Mouse (Mus musculus): Measurements from ENCODE around the gene Cd80. TPM values are rescaled to one million over a fixed set of nuclear protein-coding genes. Genes with fewer than 3 reads are reported as not detected.
"Not testable (repeated sequence)": the region's sequence is repeated elsewhere in the genome, so short reads cannot be mapped to it uniquely, and the experiment has no call there.

Gene Cd80
- polyA plus RNA-seq, 1 experiment from 2014 or later, result 0.62 TPM

DNA sequence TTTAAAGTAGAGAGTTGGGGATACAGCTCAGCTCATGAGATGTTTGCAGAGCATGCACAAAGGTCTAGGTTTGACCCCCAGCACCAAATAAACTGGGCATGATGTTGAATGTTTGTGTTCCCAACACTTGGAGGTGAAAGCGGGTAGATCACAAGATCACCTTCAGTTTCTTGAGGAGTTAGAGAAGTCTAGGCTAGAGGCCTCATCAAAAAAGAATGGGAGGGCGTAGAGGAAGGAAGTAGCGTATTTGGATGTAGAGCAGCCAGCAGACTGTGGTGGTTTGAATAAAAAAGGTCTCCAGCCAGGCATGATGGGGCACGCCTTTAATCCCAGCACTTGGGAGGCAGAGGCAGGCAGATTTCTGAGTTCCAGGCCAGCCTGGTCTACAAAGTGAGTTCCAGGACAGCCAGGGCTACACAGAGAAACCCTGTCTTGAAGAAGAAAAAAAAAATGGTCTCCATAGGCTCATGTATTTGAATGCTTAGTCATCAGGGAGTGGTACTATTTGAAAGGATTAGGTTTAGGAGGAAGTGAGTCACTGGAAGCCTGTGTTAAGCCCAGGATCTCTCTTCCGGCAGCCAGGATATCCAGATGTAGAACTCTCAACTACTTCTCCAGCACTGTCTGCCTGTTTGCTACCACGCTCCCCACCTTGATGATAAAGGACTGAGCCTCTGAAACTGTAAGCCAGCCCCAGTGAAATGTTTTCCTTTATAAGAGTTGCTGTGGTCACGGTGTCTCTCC, 11.5 kb upstream of the Cd80 start:
- ATAC-seq (replicated peaks; ENCODE audit: extremely low read depth, insufficient read depth, low FRiP score), result no peak
- Histone ChIP-seq H3K4me2 (ENCODE audit: low read depth, low read length) (no peak overlapping the region), H3K27ac (ENCODE audit: low read length) (no peak overlapping the region), H3K36me3 (ENCODE audit: control insufficient read depth, insufficient read depth) (peaks cover 32% of the 10 kb centered on the region), H3K9me3 (replicated peaks; ENCODE audit: control insufficient read depth, low read length) (peaks cover 3% of the 10 kb centered on the region; the same call in 1 of the 2 replicates), H3K9ac (ENCODE audit: low read length) (no peak overlapping the region), H3K4me3 (ENCODE audit: low read length) (no peak overlapping the region), H3K27me3 (ENCODE audit: control insufficient read depth, insufficient read depth, low read length) (no peaks in the 10 kb centered on the region), H3K4me1 (ENCODE audit: control insufficient read depth, insufficient read depth, low read length) (no peaks in the 10 kb centered on the region)
- WGBS, result 94% methylated on average over 7 of the region's 7 CpGs

DNA sequence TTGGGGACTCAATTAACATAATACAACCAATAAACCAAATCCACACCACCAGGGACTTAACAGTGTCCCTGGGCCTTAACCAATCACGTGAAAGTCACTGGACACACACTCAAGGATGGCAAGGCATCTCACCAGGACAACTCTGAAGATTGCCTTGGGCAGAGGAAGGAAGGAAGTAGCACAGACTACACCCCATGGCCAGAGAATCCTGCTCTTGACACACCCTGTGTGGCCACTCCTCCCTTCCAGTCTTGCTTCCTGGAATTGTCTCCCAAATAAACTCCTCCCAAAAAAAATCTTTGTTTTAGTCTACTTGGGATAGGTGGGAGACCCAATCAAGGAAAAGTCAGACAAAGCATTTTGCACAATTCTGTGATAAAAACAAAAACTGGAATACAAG, 10.3 kb upstream of the Cd80 start:
- Histone ChIP-seq H3K4me3 (ENCODE audit: low read length) (no peak overlapping the region), H3K27ac (ENCODE audit: low read length) (no peak overlapping the region), H3K36me3 (ENCODE audit: control insufficient read depth, insufficient read depth) (peaks cover 36% of the 10 kb centered on the region), H3K9ac (ENCODE audit: low read length) (no peak overlapping the region), H3K9me3 (replicated peaks; ENCODE audit: control insufficient read depth, low read length) (peaks cover 3% of the 10 kb centered on the region; the same call in 1 of the 2 replicates), H3K4me2 (ENCODE audit: low read depth, low read length) (no peak overlapping the region), H3K27me3 (ENCODE audit: control insufficient read depth, insufficient read depth, low read length) (no peaks in the 10 kb centered on the region), H3K4me1 (ENCODE audit: control insufficient read depth, insufficient read depth, low read length) (no peaks in the 10 kb centered on the region)
- ATAC-seq (replicated peaks; ENCODE audit: extremely low read depth, insufficient read depth, low FRiP score), result no peak
- WGBS, result 90% methylated on average over 1 of the region's 1 CpGs

DNA sequence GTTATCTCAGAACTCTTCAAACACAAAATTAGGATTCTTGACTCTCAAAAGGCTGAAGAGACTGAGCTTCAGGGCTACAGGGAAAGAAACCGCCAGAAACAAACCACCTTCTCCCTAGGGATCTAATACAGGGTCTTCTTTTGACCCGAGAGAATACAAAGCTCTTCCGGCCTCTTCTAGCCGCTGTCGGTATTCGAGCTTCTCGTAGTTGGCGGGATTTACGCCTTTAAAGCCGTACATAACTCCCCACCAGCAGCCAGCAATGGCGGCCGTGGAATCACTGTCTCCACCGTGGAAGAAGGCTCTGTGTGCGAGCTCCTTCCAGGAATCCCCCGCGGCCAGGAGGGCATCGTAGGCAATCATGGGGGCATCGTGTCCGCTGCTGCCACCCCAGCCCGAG, 9.8 kb upstream of the Cd80 start:
- Histone ChIP-seq H3K4me2 (ENCODE audit: low read depth, low read length) (no peak overlapping the region), H3K27ac (ENCODE audit: low read length) (no peak overlapping the region), H3K36me3 (ENCODE audit: control insufficient read depth, insufficient read depth) (peaks cover 36% of the 10 kb centered on the region), H3K4me3 (ENCODE audit: low read length) (no peak overlapping the region), H3K9me3 (replicated peaks; ENCODE audit: control insufficient read depth, low read length) (peaks cover 3% of the 10 kb centered on the region; the same call in 1 of the 2 replicates), H3K27me3 (ENCODE audit: control insufficient read depth, insufficient read depth, low read length) (no peaks in the 10 kb centered on the region), H3K9ac (ENCODE audit: low read length) (no peak overlapping the region), H3K4me1 (ENCODE audit: control insufficient read depth, insufficient read depth, low read length) (no peaks in the 10 kb centered on the region)
- ATAC-seq (replicated peaks; ENCODE audit: extremely low read depth, insufficient read depth, low FRiP score), result no peak
- WGBS, result 92% methylated on average over 20 of the region's 20 CpGs

DNA sequence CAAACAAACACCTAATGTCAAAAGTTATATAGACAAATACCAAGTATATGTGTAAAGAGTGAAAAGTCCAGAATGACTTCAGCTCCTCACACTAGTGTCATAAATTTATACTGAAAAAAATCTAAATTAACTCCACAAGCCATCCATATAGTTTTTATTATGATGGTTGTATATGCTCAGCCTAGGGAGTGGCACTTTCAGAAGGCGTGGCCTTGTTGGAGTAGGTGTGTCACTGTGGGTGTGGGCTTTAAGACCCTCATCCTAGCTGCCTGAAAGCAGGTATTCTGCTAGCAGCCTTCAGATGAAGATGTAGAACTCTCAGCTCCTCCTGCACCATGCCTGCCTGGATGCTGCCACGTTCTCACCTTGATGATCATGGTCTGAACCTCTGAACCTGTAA, 9.2 kb upstream of the Cd80 start:
- not testable (repeated sequence) for H3K9ac ChIP-seq (ENCODE audit: low read length); H3K9me3 ChIP-seq (replicated peaks; ENCODE audit: control insufficient read depth, low read length); H3K27me3 ChIP-seq (ENCODE audit: control insufficient read depth, insufficient read depth, low read length); ATAC-seq (replicated peaks; ENCODE audit: extremely low read depth, insufficient read depth, low FRiP score); H3K27ac ChIP-seq (ENCODE audit: low read length); H3K4me3 ChIP-seq (ENCODE audit: low read length); H3K4me1 ChIP-seq (ENCODE audit: control insufficient read depth, insufficient read depth, low read length); H3K4me2 ChIP-seq (ENCODE audit: low read depth, low read length)
- WGBS, result 92% methylated on average over 2 of the region's 2 CpGs
- peaks cover 36% of the 10 kb centered on the region for H3K36me3 ChIP-seq (ENCODE audit: control insufficient read depth, insufficient read depth)

DNA sequence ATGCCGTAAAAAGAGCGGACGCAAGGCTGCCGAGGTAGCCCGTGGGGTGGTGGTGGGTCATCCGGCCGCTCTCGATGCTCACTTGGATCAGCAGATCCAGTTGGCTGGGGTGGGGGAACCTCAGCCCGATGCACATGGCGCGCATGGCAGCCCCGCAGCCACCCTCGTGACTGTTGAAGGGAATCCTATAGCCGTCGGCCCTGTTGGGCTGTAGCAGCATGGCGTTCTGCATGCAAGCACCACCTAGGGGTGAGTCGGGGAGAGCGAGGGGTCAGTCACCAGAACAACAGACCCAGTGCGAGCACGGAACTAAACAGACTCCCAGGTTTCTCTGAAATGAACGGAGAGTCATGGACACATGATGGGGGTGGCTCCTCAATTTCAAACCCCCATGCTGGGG, 8.0 kb upstream of the Cd80 start:
- no peak overlapping the region for H3K27ac ChIP-seq (ENCODE audit: low read length)
- H3K4me3 ChIP-seq (ENCODE audit: low read length), result no peak overlapping the region
- H3K9ac ChIP-seq (ENCODE audit: low read length), result no peak overlapping the region
- H3K27me3 ChIP-seq (ENCODE audit: control insufficient read depth, insufficient read depth, low read length), result no peaks in the 10 kb centered on the region
- peaks cover 8% of the 10 kb centered on the region for H3K4me1 ChIP-seq (ENCODE audit: control insufficient read depth, insufficient read depth, low read length)
- no peak for ATAC-seq (replicated peaks; ENCODE audit: extremely low read depth, insufficient read depth, low FRiP score)
- WGBS, result 86% methylated on average over 21 of the region's 21 CpGs
- H3K4me2 ChIP-seq (ENCODE audit: low read depth, low read length), result no peak overlapping the region
- H3K36me3 ChIP-seq (ENCODE audit: control insufficient read depth, insufficient read depth), result peaks cover 36% of the 10 kb centered on the region
- peaks cover 3% of the 10 kb centered on the region; the same call in 1 of the 2 replicates for H3K9me3 ChIP-seq (replicated peaks; ENCODE audit: control insufficient read depth, low read length)

DNA sequence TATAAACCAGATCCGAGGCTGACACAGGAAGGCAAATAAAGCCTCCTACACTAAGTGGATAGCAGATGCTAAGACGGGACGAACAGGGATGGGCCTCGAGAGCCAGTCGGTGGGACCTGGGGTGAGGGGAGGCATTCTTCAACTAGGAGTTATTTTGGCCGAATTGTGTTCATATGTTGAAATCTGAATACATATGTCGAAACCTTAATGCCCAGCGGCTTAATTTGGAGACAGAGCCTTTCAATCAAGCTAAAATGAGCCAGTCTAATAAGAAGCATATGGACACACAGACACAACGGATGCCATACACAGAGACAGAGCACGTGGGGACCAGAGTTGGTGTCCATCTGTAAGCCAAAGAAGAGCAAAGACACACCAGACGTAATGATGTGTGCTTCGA, 6.9 kb upstream of the Cd80 start:
- Histone ChIP-seq H3K27ac (ENCODE audit: low read length) (no peak overlapping the region), H3K4me3 (ENCODE audit: low read length) (no peak overlapping the region), H3K9ac (ENCODE audit: low read length) (no peak overlapping the region), H3K9me3 (replicated peaks; ENCODE audit: control insufficient read depth, low read length) (peaks cover 3% of the 10 kb centered on the region; the same call in 1 of the 2 replicates), H3K4me1 (ENCODE audit: control insufficient read depth, insufficient read depth, low read length) (peaks cover 10% of the 10 kb centered on the region), H3K36me3 (ENCODE audit: control insufficient read depth, insufficient read depth) (peaks cover 36% of the 10 kb centered on the region), H3K27me3 (ENCODE audit: control insufficient read depth, insufficient read depth, low read length) (no peaks in the 10 kb centered on the region), H3K4me2 (ENCODE audit: low read depth, low read length) (no peak overlapping the region)
- ATAC-seq (replicated peaks; ENCODE audit: extremely low read depth, insufficient read depth, low FRiP score), result no peak
- WGBS, result 92% methylated on average over 12 of the region's 12 CpGs

DNA sequence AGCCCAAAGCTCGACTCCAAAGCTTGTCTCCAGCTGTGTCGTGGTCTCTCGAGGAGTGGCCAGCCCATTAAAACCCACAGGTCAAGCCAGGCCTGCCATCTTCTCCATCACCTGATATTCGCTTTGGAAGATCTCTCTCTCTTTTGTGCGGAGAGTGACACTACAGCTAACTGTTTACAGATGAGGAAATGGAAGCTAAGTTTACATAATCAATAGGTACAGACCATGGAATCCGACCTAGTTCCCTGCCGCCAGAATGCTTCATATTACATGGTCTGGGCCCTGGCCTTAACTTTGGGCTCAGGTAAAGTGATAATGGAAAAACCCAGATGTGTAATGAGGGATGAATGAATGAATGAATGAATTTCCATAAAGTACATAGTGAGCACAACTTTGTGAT, 4.7 kb upstream of the Cd80 start:
- Histone ChIP-seq H3K27me3 (ENCODE audit: control insufficient read depth, insufficient read depth, low read length) (no peaks in the 10 kb centered on the region), H3K4me3 (ENCODE audit: low read length) (no peak overlapping the region), H3K36me3 (ENCODE audit: control insufficient read depth, insufficient read depth) (peaks cover 21% of the 10 kb centered on the region), H3K9ac (ENCODE audit: low read length) (no peak overlapping the region), H3K4me1 (ENCODE audit: control insufficient read depth, insufficient read depth, low read length) (peaks cover 10% of the 10 kb centered on the region), H3K27ac (ENCODE audit: low read length) (no peak overlapping the region), H3K9me3 (replicated peaks; ENCODE audit: control insufficient read depth, low read length) (no peaks in the 10 kb centered on the region), H3K4me2 (ENCODE audit: low read depth, low read length) (no peak overlapping the region)
- no peak for ATAC-seq (replicated peaks; ENCODE audit: extremely low read depth, insufficient read depth, low FRiP score)
- WGBS, result 85% methylated on average over 7 of the region's 7 CpGs

DNA sequence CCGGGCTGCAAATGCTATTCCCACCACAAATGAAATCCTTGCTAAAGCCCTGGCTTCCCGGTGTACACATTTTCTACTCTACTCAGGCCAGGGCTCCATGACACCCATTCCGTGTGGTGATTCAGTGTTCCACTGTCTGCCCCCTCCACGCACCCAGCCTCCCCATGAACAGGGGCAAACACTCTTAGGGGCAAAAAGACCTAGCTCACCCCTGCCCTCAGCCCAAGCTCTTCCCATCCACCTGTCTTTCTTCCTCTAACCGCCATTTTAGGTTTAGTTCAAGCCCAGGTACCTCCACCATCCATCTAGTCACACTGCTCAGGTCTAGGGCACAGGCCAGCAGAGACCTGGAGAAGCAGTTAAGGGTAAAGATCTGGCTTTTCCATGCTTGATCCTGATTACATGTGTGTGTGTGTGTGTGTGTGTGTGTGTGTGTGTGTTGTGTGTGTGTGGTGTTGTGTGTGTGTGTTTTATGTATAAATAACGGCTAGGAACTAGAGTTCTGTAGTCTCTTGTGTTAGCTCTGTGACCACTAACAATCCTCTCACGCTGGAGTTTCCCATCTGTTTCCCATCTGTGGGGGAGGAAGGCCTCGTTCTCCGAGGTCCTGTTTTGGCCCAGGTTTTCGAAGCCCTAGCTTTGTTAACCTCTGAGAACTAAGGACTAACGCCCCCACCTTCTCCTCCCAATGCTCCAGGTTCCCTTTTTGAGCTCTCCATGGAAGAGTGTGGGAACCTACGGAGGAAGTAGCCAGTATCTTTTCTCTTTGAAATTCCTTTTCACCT, 3.7 kb upstream of the Cd80 start:
- Histone ChIP-seq H3K4me3 (ENCODE audit: low read length) (peak overlapping the region; percentile 74), H3K9ac (ENCODE audit: low read length) (peak overlapping the region; percentile 90), H3K4me2 (ENCODE audit: low read depth, low read length) (peak overlapping the region; percentile 72), H3K27me3 (ENCODE audit: control insufficient read depth, insufficient read depth, low read length) (no peaks in the 10 kb centered on the region), H3K4me1 (ENCODE audit: control insufficient read depth, insufficient read depth, low read length) (peaks cover 10% of the 10 kb centered on the region), H3K36me3 (ENCODE audit: control insufficient read depth, insufficient read depth) (peaks cover 15% of the 10 kb centered on the region), H3K27ac (ENCODE audit: low read length) (peak overlapping the region; percentile 87), H3K9me3 (replicated peaks; ENCODE audit: control insufficient read depth, low read length) (no peaks in the 10 kb centered on the region)
- 43% methylated on average over 12 of the region's 12 CpGs for WGBS
- no peak for ATAC-seq (replicated peaks; ENCODE audit: extremely low read depth, insufficient read depth, low FRiP score)

Data from heart, embryonic 16.5 days (tissue).